Mouse (Mus musculus) urinary bladder, adult 2 months (tissue): ENCODE data around the gene 1190005I06Rik. TPM values are rescaled to one million over a fixed set of nuclear protein-coding genes. Genes with fewer than 3 reads are reported as not detected.

Experiments
- DNase-seq: peaks from one replicate; pipeline ENCODE4 v3.0.0; 2022; ENCODE audit warnings: low spot score
- polyA plus RNA-seq: library from polyadenylated mRNA; depleted of rRNA; stranded (reverse); fragments of >200 nt; gene quantifications from 2 replicates; pipeline ENCODE4 v1.2.3, GENCODE M21; 2012

Gene 1190005I06Rik
- polyA plus RNA-seq, 1 experiment = 8.9 TPM

- DNase-seq = peak; percentile 83
These were observed 20.3 kb upstream of the 1190005I06Rik start, which contains the start of the genes Gm27021 and Cox4i1 for GRCm38 (mm10) chr8:120667561-120668373. Gm27021 (minus strand) TSS chr8:120668079. Cox4i1 (plus strand) TSS chr8:120668222.

- no peak for DNase-seq
These were observed 19.5 kb upstream of the 1190005I06Rik start for GRCm38 (mm10) chr8:120666807-120667470.

- DNase-seq = no peak
These were observed 18.5 kb upstream of the 1190005I06Rik start for GRCm38 (mm10) chr8:120665726-120666455.

GRCm38 (mm10) chr8:120664566-120664965 is 17.1 kb upstream of the 1190005I06Rik start:
- no peak for DNase-seq

GRCm38 (mm10) chr8:120657415-120657814 is 10.0 kb upstream of the 1190005I06Rik start:
- no peak for DNase-seq

GRCm38 (mm10) chr8:120656322-120657052 is 9.1 kb upstream of the 1190005I06Rik start:
- no peak for DNase-seq

- DNase-seq = peak; percentile 52
These were observed 2.8 kb downstream of the 1190005I06Rik start for GRCm38 (mm10) chr8:120644663-120645062.

GRCm38 (mm10) chr8:120642031-120642662 is 5.3 kb downstream of the 1190005I06Rik start:
- DNase-seq = no peak

GRCm38 (mm10) chr8:120641245-120641644 is 6.2 kb downstream of the 1190005I06Rik start:
- no peak for DNase-seq

- DNase-seq = peak; percentile 66
These were observed 13.0 kb downstream of the 1190005I06Rik start for GRCm38 (mm10) chr8:120634329-120634839.

GRCm38 (mm10) chr8:120633665-120634271 is 13.7 kb downstream of the 1190005I06Rik start:
- DNase-seq = no peak

- DNase-seq = no peak
These were observed 14.3 kb downstream of the 1190005I06Rik start for GRCm38 (mm10) chr8:120632969-120633664.

GRCm38 (mm10) chr8:120631441-120632375 is 15.7 kb downstream of the 1190005I06Rik start:
- no peak for DNase-seq

GRCm38 (mm10) chr8:120630848-120631247 is 16.6 kb downstream of the 1190005I06Rik start:
- DNase-seq = no peak

- DNase-seq = no peak
These were observed 17.4 kb downstream of the 1190005I06Rik start for GRCm38 (mm10) chr8:120630031-120630430.

GRCm38 (mm10) chr8:120627298-120627697 is 20.1 kb downstream of the 1190005I06Rik start:
- no peak for DNase-seq

GRCm38 (mm10) chr8:120626461-120626860 is 21.0 kb downstream of the 1190005I06Rik start:
- no peak for DNase-seq

- DNase-seq = no peak
These were observed 23.8 kb downstream of the 1190005I06Rik start for GRCm38 (mm10) chr8:120623608-120624007.

- DNase-seq = no peak
These were observed 25.3 kb downstream of the 1190005I06Rik start for GRCm38 (mm10) chr8:120622161-120622560.
